23 mouse cellular contexts compared by ENCODE assay signal in genomic region chr5:4861592-4861991, GRCm38 (mm10).
DNase-seq lines count a peak whose midpoint lies in the region; ATAC-seq and TF ChIP-seq lines count a peak whose summit lies in the region.
"Had no signal": no experiment of that assay in that cellular context is flagged by ENCODE, and none has a peak within 500 bp of the region (broad histone marks: within the 10 kb centered on the region; RNA-seq: fewer than 3 reads in every experiment).

No protein-coding gene starts in this region.

- no peak overlapping the region for H3K4me2 ChIP-seq in hindbrain, embryonic 16.5 days (ENCODE audit: low read length)
- no peak overlapping the region for H3K4me2 ChIP-seq in lung, embryonic 16.5 days (ENCODE audit: low read depth, low read length)
- H3K4me2 ChIP-seq in forebrain, embryonic 15.5 days (replicated peaks): no peak overlapping the region
- no peak overlapping the region for H3K4me2 ChIP-seq in midbrain, embryonic 16.5 days (ENCODE audit: low read length)
- H3K4me2 ChIP-seq: kidney, embryonic 15.5 days; limb, embryonic 15.5 days; neural tube, embryonic 12.5 days had no signal

- TF ChIP-seq POLR2A in cerebellum, adult 2 months (IDR thresholded peaks at IDR 0.05; ENCODE audit: borderline replicate concordance, insufficient read depth, low read length): no peak

- no peaks in the 10 kb centered on the region; the same call in 1 of the 2 replicates for H3K27me3 ChIP-seq in hindbrain, embryonic 16.5 days (replicated peaks; ENCODE audit: control insufficient read depth, insufficient read depth, low read length)
- peaks cover 5% of the 10 kb centered on the region for H3K27me3 ChIP-seq in hindbrain, embryonic 10.5 days (ENCODE audit: insufficient read depth, poor library complexity, severe bottlenecking)
- no peaks in the 10 kb centered on the region for H3K27me3 ChIP-seq in lung, embryonic 16.5 days (ENCODE audit: control insufficient read depth, insufficient read depth, low read depth, low read length)
- H3K27me3 ChIP-seq in forebrain, embryonic 15.5 days: no peaks in the 10 kb centered on the region
- no peaks in the 10 kb centered on the region for H3K27me3 ChIP-seq in midbrain, embryonic 16.5 days (ENCODE audit: control insufficient read depth, insufficient read depth, low read depth, low read length)
- no peaks in the 10 kb centered on the region for H3K27me3 ChIP-seq in cerebellum, adult 2 months (ENCODE audit: control insufficient read depth, insufficient read depth, low read length)
- H3K27me3 ChIP-seq: CH12.LX; kidney, embryonic 15.5 days; limb, embryonic 15.5 days; Patski had no signal

- no peaks in the 10 kb centered on the region for H3K36me3 ChIP-seq in hindbrain, embryonic 16.5 days (ENCODE audit: control insufficient read depth, insufficient read depth, low read length)
- no peaks in the 10 kb centered on the region for H3K36me3 ChIP-seq in hindbrain, embryonic 10.5 days
- H3K36me3 ChIP-seq in lung, embryonic 16.5 days (ENCODE audit: control insufficient read depth, insufficient read depth, low read length): no peaks in the 10 kb centered on the region
- H3K36me3 ChIP-seq in forebrain, embryonic 15.5 days: no peaks in the 10 kb centered on the region
- no peaks in the 10 kb centered on the region for H3K36me3 ChIP-seq in midbrain, embryonic 16.5 days (ENCODE audit: control insufficient read depth, insufficient read depth, low read length)
- H3K36me3 ChIP-seq: G1E; kidney, embryonic 15.5 days; limb, embryonic 15.5 days; neural tube, embryonic 12.5 days had no signal

- H3K27ac ChIP-seq in hindbrain, embryonic 16.5 days (ENCODE audit: low read depth, low read length): no peak overlapping the region
- H3K27ac ChIP-seq in hindbrain, embryonic 10.5 days: no peak overlapping the region
- peak overlapping the region; percentile 61 for H3K27ac ChIP-seq in lung, embryonic 16.5 days (ENCODE audit: low read length)
- H3K27ac ChIP-seq in forebrain, embryonic 15.5 days (replicated peaks): peak overlapping the region; percentile 87
- peak overlapping the region; percentile 36 for H3K27ac ChIP-seq in midbrain, embryonic 16.5 days (ENCODE audit: low read length)
- no peak overlapping the region for H3K27ac ChIP-seq in cerebellum, adult 2 months (ENCODE audit: insufficient read depth, low read length)
- H3K27ac ChIP-seq: kidney, embryonic 15.5 days; limb, embryonic 15.5 days; neural tube, embryonic 12.5 days had no signal

- ATAC-seq in hindbrain, embryonic 16.5 days: peak; percentile 12; the same call in 1 of the 2 replicates
- ATAC-seq in lung, embryonic 16.5 days (ENCODE audit: low read depth): no peak
- ATAC-seq in forebrain, embryonic 15.5 days (replicated peaks): peak; percentile 39
- peak; percentile 44; the same call in 1 of the 2 replicates for ATAC-seq in midbrain, embryonic 16.5 days
- ATAC-seq: intestine, embryonic 16.5 days; Patski had no signal

- H3K4me3 ChIP-seq in hindbrain, embryonic 16.5 days (ENCODE audit: low read length): no peak overlapping the region
- no peak overlapping the region for H3K4me3 ChIP-seq in hindbrain, embryonic 10.5 days
- H3K4me3 ChIP-seq in lung, embryonic 16.5 days (ENCODE audit: low read length): no peak overlapping the region
- no peak overlapping the region for H3K4me3 ChIP-seq in forebrain, embryonic 15.5 days
- H3K4me3 ChIP-seq in midbrain, embryonic 16.5 days (ENCODE audit: low read depth, low read length): no peak overlapping the region
- no peak overlapping the region for H3K4me3 ChIP-seq in cerebellum, adult 2 months (replicated peaks; ENCODE audit: insufficient read depth, low read depth, low read length)
- H3K4me3 ChIP-seq: kidney, embryonic 15.5 days; limb, embryonic 15.5 days; neural tube, embryonic 12.5 days had no signal

- WGBS in hindbrain, embryonic 16.5 days: 78% methylated on average over 9 of the region's 9 CpGs
- 96% methylated on average over 9 of the region's 9 CpGs for WGBS in hindbrain, embryonic 10.5 days
- WGBS in lung, embryonic 16.5 days: 68% methylated on average over 9 of the region's 9 CpGs
- 51% methylated on average over 9 of the region's 9 CpGs for WGBS in forebrain, embryonic 15.5 days
- 65% methylated on average over 9 of the region's 9 CpGs for WGBS in midbrain, embryonic 16.5 days
- 73% methylated on average over 9 of the region's 9 CpGs for WGBS in cerebellum, adult 2 months

- no peak overlapping the region for H3K9ac ChIP-seq in hindbrain, embryonic 16.5 days (ENCODE audit: low read depth, low read length)
- no peak overlapping the region for H3K9ac ChIP-seq in lung, embryonic 16.5 days (ENCODE audit: low read length)
- H3K9ac ChIP-seq in forebrain, embryonic 15.5 days (replicated peaks): no peak overlapping the region
- H3K9ac ChIP-seq in midbrain, embryonic 16.5 days (ENCODE audit: low read depth, low read length): no peak overlapping the region
- H3K9ac ChIP-seq: kidney, embryonic 15.5 days; limb, embryonic 15.5 days; neural tube, embryonic 12.5 days had no signal

- H3K4me1 ChIP-seq in hindbrain, embryonic 16.5 days (ENCODE audit: control insufficient read depth, insufficient read depth, low read depth, low read length): no peaks in the 10 kb centered on the region; the same call in 1 of the 2 replicates
- peaks cover 17% of the 10 kb centered on the region for H3K4me1 ChIP-seq in hindbrain, embryonic 10.5 days (replicated peaks)
- H3K4me1 ChIP-seq in lung, embryonic 16.5 days (replicated peaks; ENCODE audit: control insufficient read depth, insufficient read depth, low read length): peaks cover 6% of the 10 kb centered on the region; the same call in 1 of the 2 replicates
- H3K4me1 ChIP-seq in forebrain, embryonic 15.5 days: peaks cover 53% of the 10 kb centered on the region
- peaks cover 15% of the 10 kb centered on the region; the same call in 1 of the 2 replicates for H3K4me1 ChIP-seq in midbrain, embryonic 16.5 days (ENCODE audit: control insufficient read depth, insufficient read depth, low read length)
- H3K4me1 ChIP-seq in cerebellum, adult 2 months (ENCODE audit: control insufficient read depth, insufficient read depth, low read length): no peaks in the 10 kb centered on the region

- H3K9me3 ChIP-seq in hindbrain, embryonic 16.5 days (ENCODE audit: control insufficient read depth, low read length): no peaks in the 10 kb centered on the region
- H3K9me3 ChIP-seq in hindbrain, embryonic 10.5 days: no peaks in the 10 kb centered on the region
- H3K9me3 ChIP-seq in lung, embryonic 16.5 days (ENCODE audit: control insufficient read depth, low read length): no peaks in the 10 kb centered on the region
- no peaks in the 10 kb centered on the region for H3K9me3 ChIP-seq in forebrain, embryonic 15.5 days
- H3K9me3 ChIP-seq in midbrain, embryonic 16.5 days (replicated peaks; ENCODE audit: control insufficient read depth, low read length, poor library complexity, severe bottlenecking): no peaks in the 10 kb centered on the region
- H3K9me3 ChIP-seq: G1E; kidney, embryonic 15.5 days; limb, embryonic 15.5 days; neural tube, embryonic 12.5 days had no signal

- DNase-seq in hindbrain, embryonic 10.5 days (ENCODE audit: low spot score): no peak
- DNase-seq in lung, postnatal 36 days: no peak
- no peak for DNase-seq in kidney, adult 9 months
- no peak for DNase-seq in cerebellum, adult 2 months
- DNase-seq: adrenal gland, postnatal 36 days; B cell, adult 2 months; cerebellum, adult 11 months; cerebellum, postnatal 10 days; kidney, postnatal 36 days; layer of hippocampus, adult 9-11 months; retina, postnatal 1 day; right cerebral cortex, postnatal 25 days had no signal

- no peak for TF ChIP-seq CTCF in cerebellum, adult 2 months (IDR thresholded peaks at IDR 0.05; ENCODE audit: borderline replicate concordance, insufficient read depth, low read depth, low read length)

Comparison
In these comparisons a context has a peak if more than half of its experiments do, and no peak if none do; other contexts are left out.
1. H3K27ac ChIP-seq: peak in lung, embryonic 16.5 days (single experiment), forebrain, embryonic 15.5 days (single experiment) and midbrain, embryonic 16.5 days (single experiment); none in hindbrain, embryonic 16.5 days (single experiment), hindbrain, embryonic 10.5 days (single experiment) and cerebellum, adult 2 months (single experiment).